Mouse (Mus musculus) neural tube, embryonic 14.5 days (tissue): ENCODE measurements at regions not wholly inside any gene's neighbourhood (a gene's known extent, or its start where the extent isn't known, plus 50 kb on each side); places are given as distances from the start of the nearest gene placed in this dataset.
A peak's percentile ranks its signal among the peaks of the same experiment; 100 is the strongest.

ENCODE experiments used
- ATAC-seq: fragments of 200-750 bp; cut with Nextera tagmentation; 2 replicates; pipeline ENCODE4 v1.8.0; 2017; ENCODE audit warnings: low read depth, mild to moderate bottlenecking, moderate TSS enrichment, moderate library complexity
- H3K27ac ChIP-seq: fragments of 300-500 bp; sonication (generic); 2 replicates; pipeline ENCODE4 v1.5.1; 2014; ENCODE audit warnings: low read depth, mild to moderate bottlenecking, control low read depth, low read length, moderate library complexity, mixed read lengths
- H3K27me3 ChIP-seq: fragments of 300-500 bp; sonication (generic); 2 replicates; pipeline ENCODE4 v1.6.1; 2014; ENCODE audit warnings: low read length; ENCODE audit not compliant: control insufficient read depth, insufficient read depth
- H3K36me3 ChIP-seq: fragments of 300-500 bp; sonication (generic); 2 replicates; pipeline ENCODE4 v1.6.1; 2014; ENCODE audit warnings: low read length, mixed read lengths; ENCODE audit not compliant: control insufficient read depth, insufficient read depth
- H3K4me1 ChIP-seq: fragments of 300-500 bp; sonication (generic); 2 replicates; pipeline ENCODE4 v1.6.1; 2014; ENCODE audit warnings: low read length; ENCODE audit not compliant: control insufficient read depth, insufficient read depth
- H3K4me2 ChIP-seq: fragments of 300-500 bp; sonication (generic); 2 replicates; pipeline ENCODE4 v1.6.1; 2014; ENCODE audit warnings: mild to moderate bottlenecking, low read depth, low read length, control low read depth
- H3K4me3 ChIP-seq: fragments of 300-500 bp; sonication (generic); 2 replicates; pipeline ENCODE4 v1.5.1; 2014; ENCODE audit warnings: low read depth, low read length, control low read depth, mixed read lengths
- H3K9ac ChIP-seq: fragments of 300-500 bp; sonication (generic); replicated peaks from 2 replicates; pipeline ENCODE4 v1.6.1; 2014; ENCODE audit warnings: low read depth, mild to moderate bottlenecking, control low read depth, low read length, mixed read lengths
- H3K9me3 ChIP-seq: fragments of 300-500 bp; sonication (generic); 2 replicates; pipeline ENCODE4 v1.6.1; 2016; ENCODE audit warnings: low read length; ENCODE audit not compliant: control insufficient read depth
- WGBS: fragments of 180-500 bp; shearing (Covaris S2); extraction: QIAGEN DNeasy Blood & Tissue Kit; methylation state at CpG from one replicate; pipeline ENCODE4 v1.1.7; 2014; 5-methylcytosine and 5-hydroxymethylcytosine counted together

- WGBS = 43% methylated on average over 7 of the region's 7 CpGs
- Histone ChIP-seq H3K4me2 (no peak overlapping the region), H3K36me3 (no peaks in the 10 kb centered on the region), H3K4me1 (no peaks in the 10 kb centered on the region), H3K9me3 (no peaks in the 10 kb centered on the region), H3K27me3 (no peaks in the 10 kb centered on the region), H3K27ac (no peak overlapping the region), H3K4me3 (no peak overlapping the region), H3K9ac (no peak overlapping the region)
- peak; percentile 73 for ATAC-seq
Observed at GRCm38 (mm10) chr4:67589976-67590727, 762.8 kb downstream of the Tlr4 start.

GRCm38 (mm10) chr4:67607166-67607565, 779.8 kb downstream of the Tlr4 start:
- Histone ChIP-seq H3K4me1 (no peaks in the 10 kb centered on the region), H3K36me3 (no peaks in the 10 kb centered on the region), H3K4me3 (no peak overlapping the region), H3K27ac (no peak overlapping the region), H3K9ac (no peak overlapping the region), H3K9me3 (no peaks in the 10 kb centered on the region), H3K27me3 (no peaks in the 10 kb centered on the region), H3K4me2 (no peak overlapping the region)
- no peak for ATAC-seq

- no peaks in the 10 kb centered on the region for H3K36me3 ChIP-seq
Observed at GRCm38 (mm10) chr4:67614486-67615067, 787.2 kb downstream of the Tlr4 start.

GRCm38 (mm10) chr4:67626641-67627040, 799.3 kb downstream of the Tlr4 start:
- no peak overlapping the region for H3K4me2 ChIP-seq
- no peaks in the 10 kb centered on the region for H3K4me1 ChIP-seq
- H3K36me3 ChIP-seq = no peaks in the 10 kb centered on the region
- no peak for ATAC-seq
- no peaks in the 10 kb centered on the region for H3K27me3 ChIP-seq
- H3K9ac ChIP-seq = no peak overlapping the region
- no peak overlapping the region for H3K4me3 ChIP-seq
- H3K27ac ChIP-seq = no peak overlapping the region
- H3K9me3 ChIP-seq = no peaks in the 10 kb centered on the region

More at GRCm38 (mm10) chr4:67614486-67615067, 787.2 kb downstream of the Tlr4 start:
- no peaks in the 10 kb centered on the region for H3K4me1 ChIP-seq
- H3K4me2 ChIP-seq = no peak overlapping the region
- no peak; the same call in 1 of the 2 replicates for ATAC-seq
- H3K27me3 ChIP-seq = no peaks in the 10 kb centered on the region
- H3K4me3 ChIP-seq = no peak overlapping the region
- H3K9me3 ChIP-seq = no peaks in the 10 kb centered on the region
- 40% methylated on average over 5 of the region's 5 CpGs for WGBS
- H3K9ac ChIP-seq = no peak overlapping the region
- no peak overlapping the region for H3K27ac ChIP-seq

- no peaks in the 10 kb centered on the region for H3K36me3 ChIP-seq
- no peaks in the 10 kb centered on the region for H3K27me3 ChIP-seq
- H3K4me3 ChIP-seq = no peak overlapping the region
- 80% methylated on average over 2 of the region's 2 CpGs for WGBS
- H3K4me2 ChIP-seq = no peak overlapping the region
- no peak overlapping the region for H3K27ac ChIP-seq
- H3K4me1 ChIP-seq = no peaks in the 10 kb centered on the region
- H3K9me3 ChIP-seq = no peaks in the 10 kb centered on the region
- no peak overlapping the region for H3K9ac ChIP-seq
- no peak for ATAC-seq
Observed at GRCm38 (mm10) chr4:67646090-67646489, 818.7 kb downstream of the Tlr4 start.

GRCm38 (mm10) chr4:67662122-67662521, 834.7 kb downstream of the Tlr4 start:
- Histone ChIP-seq H3K27me3 (no peaks in the 10 kb centered on the region), H3K27ac (no peak overlapping the region), H3K4me3 (no peak overlapping the region), H3K36me3 (no peaks in the 10 kb centered on the region), H3K4me2 (no peak overlapping the region), H3K4me1 (no peaks in the 10 kb centered on the region), H3K9me3 (no peaks in the 10 kb centered on the region), H3K9ac (no peak overlapping the region)
- WGBS = 31% methylated on average over 3 of the region's 3 CpGs
- no peak for ATAC-seq

- H3K4me3 ChIP-seq = no peak overlapping the region
- ATAC-seq = no peak
- no peak overlapping the region for H3K4me2 ChIP-seq
- no peaks in the 10 kb centered on the region for H3K4me1 ChIP-seq
- no peaks in the 10 kb centered on the region for H3K36me3 ChIP-seq
- WGBS = 71% methylated on average over 1 of the region's 1 CpGs
- no peaks in the 10 kb centered on the region for H3K27me3 ChIP-seq
- no peak overlapping the region for H3K9ac ChIP-seq
- no peak overlapping the region for H3K27ac ChIP-seq
- no peaks in the 10 kb centered on the region for H3K9me3 ChIP-seq
Observed at GRCm38 (mm10) chr4:67673961-67674360, 846.6 kb downstream of the Tlr4 start.

GRCm38 (mm10) chr4:67677589-67677988, 850.2 kb downstream of the Tlr4 start:
- WGBS = 83% methylated on average over 1 of the region's 1 CpGs

GRCm38 (mm10) chr4:67698438-67698837, 871.1 kb downstream of the Tlr4 start:
- ATAC-seq = no peak
- H3K4me3 ChIP-seq = no peak overlapping the region

More at GRCm38 (mm10) chr4:67677589-67677988, 850.2 kb downstream of the Tlr4 start:
- no peak overlapping the region for H3K4me2 ChIP-seq
- H3K9me3 ChIP-seq = no peaks in the 10 kb centered on the region
- no peaks in the 10 kb centered on the region for H3K36me3 ChIP-seq
- no peak overlapping the region for H3K9ac ChIP-seq
- H3K4me3 ChIP-seq = no peak overlapping the region
- no peaks in the 10 kb centered on the region for H3K27me3 ChIP-seq
- no peaks in the 10 kb centered on the region for H3K4me1 ChIP-seq
- ATAC-seq = no peak
- H3K27ac ChIP-seq = no peak overlapping the region

More at GRCm38 (mm10) chr4:67698438-67698837, 871.1 kb downstream of the Tlr4 start:
- H3K4me2 ChIP-seq = no peak overlapping the region
- H3K9ac ChIP-seq = no peak overlapping the region
- H3K27ac ChIP-seq = no peak overlapping the region
- H3K4me1 ChIP-seq = no peaks in the 10 kb centered on the region
- H3K36me3 ChIP-seq = no peaks in the 10 kb centered on the region
- H3K27me3 ChIP-seq = no peaks in the 10 kb centered on the region
- no peaks in the 10 kb centered on the region for H3K9me3 ChIP-seq
